Mouse (Mus musculus) right cerebral cortex, adult 2 months (tissue): Measurements from ENCODE around the gene Serinc4.

Source experiments
- DNase-seq, 2 experiments: peaks; one replicate each; pipeline ENCODE4 v3.0.0; 2021 to 2022; ENCODE audit warnings: low spot score in 2 of 2

Gene Serinc4

DNA sequence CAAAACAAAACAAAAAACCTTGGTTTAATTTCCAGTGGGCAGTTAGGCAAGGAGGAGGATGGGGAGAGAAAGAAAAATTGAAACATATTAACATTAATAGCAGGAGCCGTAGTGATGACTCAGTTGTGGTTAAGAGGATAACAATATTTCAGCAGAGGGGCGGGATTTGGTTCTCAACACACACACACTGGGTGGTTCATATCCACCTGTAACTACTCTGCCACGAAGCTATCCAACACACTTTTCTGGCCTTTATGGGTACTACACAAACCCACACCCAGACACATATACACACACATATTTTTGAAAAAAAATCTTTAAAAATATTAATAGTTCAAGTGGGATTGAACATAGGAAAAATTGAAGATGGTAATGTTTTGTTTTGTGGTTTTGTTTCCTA lies 9.6 kb downstream of the Serinc4 start:
- no peak for DNase-seq

DNA sequence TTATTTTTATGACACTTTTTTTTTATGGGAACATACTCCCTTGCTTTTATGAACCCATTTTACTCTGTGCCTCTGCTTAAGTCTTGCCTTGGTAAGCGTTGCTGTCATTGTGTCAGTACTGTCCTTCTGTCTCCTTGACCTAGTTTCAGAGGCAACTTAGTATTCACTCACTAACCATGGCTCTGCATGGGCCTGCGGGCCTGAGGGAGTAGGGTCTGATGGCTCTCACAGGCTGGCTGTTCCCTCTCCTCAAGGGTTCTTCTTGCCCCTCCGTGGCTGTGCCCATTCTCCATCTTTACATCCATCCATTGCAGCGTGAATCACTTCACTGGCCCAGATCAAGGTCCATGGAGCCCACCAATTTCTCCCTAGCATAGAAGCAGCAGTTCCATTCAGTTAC lies 10.1 kb downstream of the Serinc4 start:
- no peak for DNase-seq

DNA sequence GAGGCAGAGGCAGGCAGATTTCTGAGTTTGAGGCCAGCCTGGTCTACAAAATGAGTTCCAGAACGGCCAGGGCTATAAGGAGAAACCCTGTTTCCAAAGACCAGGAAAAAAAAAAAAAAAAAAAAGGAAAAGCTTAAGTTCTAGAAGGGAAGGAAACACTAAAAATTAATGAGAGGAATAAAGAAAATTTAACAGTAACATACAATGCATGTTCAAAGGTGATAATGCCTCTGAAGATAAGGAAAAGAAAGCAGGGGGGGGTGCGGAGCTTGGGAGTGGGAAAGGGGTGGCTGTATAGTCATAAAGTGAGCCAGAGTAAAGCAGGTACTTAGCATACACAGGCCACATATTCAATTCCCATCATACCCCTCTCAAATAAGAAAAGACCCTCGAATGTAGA lies 11.5 kb downstream of the Serinc4 start:
- DNase-seq: no peak

DNA sequence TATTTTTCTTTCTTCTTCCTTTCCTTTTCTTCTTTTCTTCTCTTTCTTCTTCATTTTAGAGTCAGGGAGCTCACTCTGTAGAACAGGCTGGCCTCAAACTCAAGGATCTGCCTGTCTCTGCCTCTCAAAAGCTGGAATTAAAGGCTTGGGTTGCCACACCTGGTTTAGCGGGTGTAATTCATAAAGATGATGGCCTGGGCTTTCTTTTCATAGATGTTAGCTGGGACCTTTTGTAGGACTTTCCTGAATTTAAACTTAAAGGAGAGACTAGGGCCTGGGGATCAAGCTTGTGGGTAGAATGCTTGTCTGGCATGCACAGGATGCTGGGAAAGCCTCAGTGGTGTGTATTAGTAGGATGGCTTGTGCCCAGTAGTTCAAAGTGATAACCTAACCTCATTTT lies 12.4 kb downstream of the Serinc4 start, which contains the start of gene Ell3:
Gene Ell3 (minus strand): TSS at position 101 of the 400 bp plus-strand sequence.
- DNase-seq: no peak

DNA sequence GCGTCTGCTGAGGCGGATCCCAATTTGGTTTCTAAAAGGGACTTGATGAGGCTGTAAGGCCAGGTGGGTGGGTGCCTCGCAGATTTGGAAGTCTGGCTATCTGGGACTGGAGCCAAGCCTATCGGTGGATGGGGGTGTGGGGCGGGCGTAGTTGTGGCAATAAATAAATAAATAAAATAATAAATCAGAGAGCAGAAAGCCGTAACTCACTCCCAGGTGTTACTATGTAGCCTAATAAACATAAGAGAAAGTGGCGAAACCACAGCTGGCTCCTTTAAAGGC lies 13.6 kb downstream of the Serinc4 start:
- DNase-seq: no peak

DNA sequence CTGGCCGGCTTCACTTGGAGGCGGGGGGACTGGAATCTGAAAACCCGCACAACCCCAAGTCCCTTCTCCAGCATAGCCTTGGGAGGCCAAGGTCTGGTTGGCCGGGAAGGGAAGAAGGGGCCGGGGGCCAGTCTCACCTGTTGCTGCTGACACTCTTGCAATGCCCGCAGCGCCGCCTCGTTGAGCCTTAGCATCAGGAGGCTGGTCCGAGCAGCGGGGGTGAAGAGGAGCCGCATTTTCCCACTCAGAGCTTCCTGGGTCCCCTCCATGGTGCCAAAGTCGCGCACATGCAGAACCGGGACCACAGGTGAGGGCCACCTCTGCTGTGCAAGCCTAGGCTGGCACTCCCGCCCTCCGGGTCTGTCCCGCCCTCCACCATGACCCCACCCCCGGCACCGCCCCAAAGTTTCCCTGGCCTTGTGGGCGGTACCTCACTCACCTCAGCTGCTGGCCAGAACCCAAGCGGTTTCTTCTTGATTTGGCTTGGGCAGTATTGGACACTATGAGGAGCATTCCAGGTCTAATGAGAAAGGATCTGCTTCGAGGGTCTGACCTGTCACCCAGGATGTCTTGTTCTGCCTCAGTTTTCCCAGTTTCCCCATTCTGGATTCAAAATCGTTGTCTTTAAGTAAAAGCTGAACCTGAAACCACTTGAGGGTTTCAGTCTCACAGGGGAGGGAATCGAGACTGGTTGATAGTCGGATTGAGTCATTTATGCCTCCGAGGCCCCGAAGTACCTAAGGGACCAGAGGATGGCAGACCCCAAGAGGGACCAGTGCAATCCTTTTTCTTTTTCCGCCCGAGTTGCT lies 14.1 kb downstream of the Serinc4 start:
- no peak for DNase-seq

DNA sequence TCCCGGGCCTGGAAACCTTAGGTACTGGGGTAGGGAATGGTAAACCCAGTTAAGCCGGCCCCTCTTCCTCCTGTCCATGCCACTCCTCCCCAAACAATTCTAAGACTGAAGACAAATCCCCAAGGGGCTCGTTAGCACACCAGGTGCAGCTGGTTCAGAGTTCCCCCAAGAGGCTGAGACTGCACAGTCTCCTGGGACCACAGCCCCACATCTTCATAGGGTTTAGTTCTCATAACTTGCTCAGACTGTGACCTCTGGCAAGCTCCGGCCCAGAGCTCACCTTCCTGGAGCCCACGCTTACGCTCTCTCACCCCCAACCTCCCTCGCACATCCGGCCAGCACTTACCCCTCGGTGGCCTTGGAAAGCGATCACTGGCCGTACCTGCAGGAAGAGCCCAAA lies 14.8 kb downstream of the Serinc4 start:
- DNase-seq: no peak

DNA sequence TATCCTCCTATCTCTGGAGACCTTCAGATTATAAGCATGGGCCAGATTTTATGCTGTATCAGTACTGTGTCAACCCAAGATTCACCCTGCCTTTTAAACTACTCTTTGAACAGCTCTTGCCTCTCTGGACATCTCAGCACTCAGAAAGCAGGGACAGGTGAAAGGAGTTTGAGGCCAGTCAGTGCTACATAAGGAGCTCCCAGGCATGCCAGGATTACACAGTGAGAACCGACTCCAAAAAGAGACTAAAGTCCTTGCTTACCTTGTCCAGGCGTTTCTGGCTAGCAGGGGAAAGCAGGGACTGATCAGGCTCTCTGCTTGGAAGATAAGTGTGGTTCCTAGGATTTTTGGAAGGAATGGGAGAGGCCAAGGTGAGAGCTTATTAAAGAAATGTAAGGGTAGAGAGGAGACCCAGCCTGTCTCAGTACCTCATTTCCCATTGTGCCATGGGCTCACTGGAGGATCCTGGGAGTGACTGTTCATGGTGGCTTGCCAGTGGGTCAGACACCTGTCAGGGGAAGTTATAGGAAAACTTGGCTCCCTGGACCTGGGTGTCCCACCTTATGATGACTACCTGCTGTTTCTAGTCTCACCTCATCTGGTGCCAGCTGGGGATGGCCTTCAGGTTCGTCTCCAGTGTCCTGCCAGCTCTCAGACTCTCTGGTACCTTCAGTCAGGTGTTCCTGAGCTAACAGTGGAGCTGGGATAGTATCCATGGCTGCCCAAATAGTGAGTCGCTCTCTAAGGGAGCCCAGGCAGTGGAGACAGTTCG lies 15.6 kb downstream of the Serinc4 start:
- no peak for DNase-seq

DNA sequence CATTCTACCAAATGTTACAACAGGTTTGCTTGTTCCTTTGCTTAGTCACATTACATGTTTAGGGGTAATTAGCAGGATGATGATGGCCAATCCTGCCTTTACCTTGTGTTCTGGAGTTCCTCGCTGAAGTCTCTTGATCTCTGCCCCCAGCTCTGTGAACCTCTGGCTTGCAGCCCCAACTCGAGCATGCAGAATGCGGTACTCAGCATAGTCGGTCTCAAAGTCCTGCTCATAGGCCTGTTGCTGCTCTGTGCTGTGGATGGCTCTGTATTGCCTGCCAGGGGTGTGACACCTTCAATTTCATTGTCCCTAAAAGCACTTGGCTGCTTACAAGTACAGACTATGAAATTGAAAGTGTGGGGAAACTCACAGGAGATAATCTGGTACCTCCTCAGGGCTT lies 16.8 kb downstream of the Serinc4 start:
- DNase-seq: no peak

DNA sequence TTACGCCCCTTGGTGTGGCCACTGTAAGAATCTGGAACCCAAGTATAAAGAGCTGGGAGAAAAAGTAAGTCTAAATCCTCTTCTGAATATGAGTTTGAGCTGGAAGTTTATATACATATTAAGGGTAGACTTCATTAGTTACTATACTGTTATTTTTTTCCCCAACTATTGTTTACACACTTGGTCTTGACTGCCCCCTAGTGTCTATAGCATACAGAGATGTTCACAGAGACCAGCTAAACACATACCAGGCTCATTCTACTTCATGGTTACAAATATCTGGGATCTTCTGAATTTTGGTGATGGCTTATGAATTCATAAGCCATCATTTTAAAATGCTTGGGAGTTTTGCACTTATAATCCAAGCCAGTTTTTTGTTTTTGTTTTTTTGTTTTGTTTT lies 21.7 kb downstream of the Serinc4 start:
- DNase-seq: no peak

DNA sequence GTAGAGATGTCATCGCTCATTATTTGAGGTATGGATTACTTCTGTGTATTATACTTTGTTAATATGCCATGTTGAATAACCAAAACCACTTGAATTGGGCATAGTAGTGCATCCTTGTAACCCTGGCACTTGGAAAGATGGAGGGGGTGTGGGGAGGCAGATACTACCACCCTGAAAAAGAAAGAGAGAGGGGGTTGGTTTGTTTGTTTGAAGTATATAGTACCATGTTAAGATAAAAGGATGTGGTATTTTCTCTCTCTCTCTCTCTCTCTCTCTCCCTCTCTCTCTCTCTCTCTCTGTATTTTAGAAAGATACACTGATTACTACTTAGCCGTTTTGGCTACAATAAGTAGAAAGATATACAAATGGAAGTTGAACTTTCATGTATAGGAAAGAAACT lies 30.7 kb downstream of the Serinc4 start:
- no peak for DNase-seq

DNA sequence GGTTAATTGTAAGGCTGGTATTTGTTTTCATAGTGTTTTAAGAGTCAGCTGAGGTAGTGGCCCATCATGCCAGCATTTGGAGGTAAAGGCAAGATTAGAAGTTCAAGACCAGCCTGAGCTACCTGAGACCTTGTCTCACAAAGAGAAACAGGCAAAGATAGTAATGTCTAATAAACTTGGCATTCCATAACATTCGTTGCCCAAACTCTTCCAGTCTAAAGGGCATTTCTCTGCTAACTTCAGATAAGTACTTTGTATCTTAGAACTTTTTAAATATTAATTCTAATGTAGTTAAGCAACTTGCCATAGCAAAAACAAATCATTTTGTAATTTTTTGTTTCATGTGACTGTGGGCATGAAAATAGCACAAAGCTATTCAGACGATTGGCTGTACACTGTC lies 33.4 kb downstream of the Serinc4 start:
- no peak for DNase-seq

DNA sequence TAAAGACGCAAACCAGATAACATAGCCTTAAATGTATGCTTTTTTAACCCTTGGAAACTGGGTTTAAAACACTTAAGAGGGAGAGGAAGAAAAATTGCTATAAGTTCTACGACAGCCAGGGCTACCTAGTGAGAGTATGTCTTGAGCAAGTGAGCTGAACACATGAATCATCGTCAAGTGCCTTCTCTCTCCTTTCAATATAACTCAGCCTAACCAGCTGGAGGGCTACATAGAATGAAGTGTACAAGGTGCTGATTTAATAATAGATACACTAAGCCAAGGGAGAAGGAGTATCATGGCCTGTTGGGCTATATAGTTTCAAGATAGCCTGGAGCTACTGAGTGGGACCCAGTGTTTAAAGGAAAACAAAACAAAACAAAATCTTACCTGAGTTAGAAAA lies 38.1 kb downstream of the Serinc4 start:
- no peak for DNase-seq

DNA sequence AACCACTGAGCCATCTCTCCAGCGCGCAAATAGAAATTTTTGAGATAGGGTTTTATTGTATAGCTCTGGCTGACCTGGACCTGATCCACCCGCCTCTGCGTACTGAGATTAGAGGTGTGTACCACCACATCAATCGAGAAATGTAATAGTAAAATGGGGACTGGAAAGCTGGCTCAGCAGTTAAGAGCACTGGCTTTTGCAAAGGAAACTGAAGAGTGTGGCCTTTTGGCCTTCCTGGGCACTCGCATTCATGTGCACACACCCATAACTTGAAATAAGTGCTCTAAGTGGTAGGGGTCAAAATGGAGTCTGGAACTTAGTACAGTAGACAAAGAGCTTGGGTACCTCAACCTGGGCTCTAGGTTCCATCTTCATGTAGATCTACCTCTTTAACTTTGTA lies 40.2 kb downstream of the Serinc4 start:
- no peak for DNase-seq

DNA sequence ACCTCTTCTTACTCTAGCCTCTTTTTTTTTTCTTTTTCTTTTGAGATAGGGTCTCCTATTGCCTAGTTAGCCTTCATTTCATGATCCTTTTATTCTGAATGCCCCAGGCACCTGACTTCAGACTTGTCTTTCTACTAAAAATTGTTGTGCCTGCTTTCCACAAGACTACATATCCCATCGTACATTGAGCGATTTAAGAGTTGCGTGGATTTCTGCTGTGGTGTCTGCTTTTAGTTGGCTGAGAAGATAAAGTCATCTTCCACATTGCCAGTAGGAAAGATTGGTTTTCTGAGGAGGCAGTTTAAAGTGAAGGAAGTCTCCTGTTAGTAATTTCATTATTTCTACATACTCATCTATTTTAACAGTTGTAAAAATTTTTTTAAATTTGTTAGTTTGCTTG lies 41.0 kb downstream of the Serinc4 start:
- DNase-seq: no peak

DNA sequence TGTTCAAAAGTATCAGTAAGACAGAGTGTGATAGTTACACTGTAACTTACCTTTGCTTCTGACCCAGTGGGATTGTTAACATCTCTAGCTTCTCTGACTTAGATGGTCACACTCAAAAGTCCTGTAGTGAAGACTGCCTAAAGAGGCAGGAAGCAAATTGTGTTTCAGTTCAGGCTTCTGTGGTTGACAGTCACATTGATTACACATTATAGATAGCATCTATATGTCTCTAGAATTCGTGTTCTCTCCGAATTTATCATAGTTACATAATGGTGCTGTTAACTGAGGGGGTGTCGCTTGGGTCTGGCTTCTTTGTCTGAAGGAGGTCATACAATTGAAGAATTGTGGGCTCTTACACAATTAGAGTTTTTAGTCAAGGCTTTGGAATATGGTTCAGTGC lies 41.5 kb downstream of the Serinc4 start:
- DNase-seq: no peak

DNA sequence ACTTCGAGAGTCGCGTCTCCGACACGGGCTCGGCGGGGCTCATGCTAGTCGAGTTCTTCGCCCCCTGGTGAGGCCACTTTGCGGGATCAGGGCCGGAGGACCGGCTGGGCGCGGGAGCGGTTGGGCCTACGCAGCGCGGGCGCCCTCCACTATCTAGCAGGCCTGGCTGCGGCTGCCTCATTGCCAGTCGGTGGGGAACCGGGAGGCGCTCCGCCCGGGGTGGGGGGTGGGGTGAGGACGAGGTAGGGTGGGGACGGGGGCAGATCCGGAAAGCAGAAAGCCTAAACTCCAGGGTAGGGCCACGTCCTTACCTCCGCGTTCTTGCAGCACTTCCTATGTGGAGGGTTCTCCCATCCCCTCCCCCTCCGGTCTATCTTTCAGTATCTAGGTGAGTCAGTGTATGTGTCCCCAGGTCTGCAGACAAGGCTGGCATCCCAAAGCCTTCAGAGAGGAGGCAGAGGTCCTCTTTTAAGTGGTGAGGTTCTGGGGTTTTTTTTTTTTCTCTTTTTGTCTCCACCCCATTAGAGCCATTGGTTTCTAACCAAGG lies 42.4 kb downstream of the Serinc4 start:
- DNase-seq: peak; percentile 26 to 54

DNA sequence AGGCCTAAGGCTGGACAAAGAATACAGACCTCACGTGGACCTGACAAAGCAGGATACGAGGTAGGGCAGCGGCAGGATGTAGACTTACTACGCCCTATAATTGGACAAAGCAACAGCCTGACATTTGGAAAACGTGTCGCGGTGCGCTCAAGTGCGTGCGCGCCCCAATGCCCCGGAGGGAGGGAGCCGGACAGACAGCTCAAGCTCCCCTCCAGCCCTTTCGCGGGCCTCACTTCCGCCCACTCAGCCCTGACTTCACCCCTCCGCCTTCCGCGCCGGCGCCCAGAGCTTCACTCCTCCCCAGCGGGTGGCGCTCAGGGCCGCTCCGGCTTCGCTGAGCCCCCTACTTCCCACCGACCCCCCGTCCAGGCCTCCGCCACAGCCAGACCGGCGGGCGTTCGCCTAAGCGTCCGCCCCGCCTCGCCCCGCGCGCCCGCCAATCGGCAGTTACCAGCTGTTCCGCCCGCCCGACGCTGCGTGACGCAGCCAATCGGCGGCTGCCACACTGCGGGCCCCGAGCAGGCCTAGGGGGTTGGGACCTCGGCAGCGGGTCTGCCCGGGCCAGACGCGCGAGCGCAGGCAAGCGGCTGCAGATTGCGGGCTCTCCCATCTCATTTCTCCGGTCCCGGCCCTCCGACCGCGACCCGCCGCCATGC lies 43.1 kb downstream of the Serinc4 start, which contains the start of the genes Pdia3 and Catsper2:
Gene Pdia3 (plus strand): TSS at position 389 of the 656 bp plus-strand sequence.
Gene Catsper2 (minus strand): TSS at position 406 of the 656 bp plus-strand sequence.
- peak; percentile 92 to 94 for DNase-seq

DNA sequence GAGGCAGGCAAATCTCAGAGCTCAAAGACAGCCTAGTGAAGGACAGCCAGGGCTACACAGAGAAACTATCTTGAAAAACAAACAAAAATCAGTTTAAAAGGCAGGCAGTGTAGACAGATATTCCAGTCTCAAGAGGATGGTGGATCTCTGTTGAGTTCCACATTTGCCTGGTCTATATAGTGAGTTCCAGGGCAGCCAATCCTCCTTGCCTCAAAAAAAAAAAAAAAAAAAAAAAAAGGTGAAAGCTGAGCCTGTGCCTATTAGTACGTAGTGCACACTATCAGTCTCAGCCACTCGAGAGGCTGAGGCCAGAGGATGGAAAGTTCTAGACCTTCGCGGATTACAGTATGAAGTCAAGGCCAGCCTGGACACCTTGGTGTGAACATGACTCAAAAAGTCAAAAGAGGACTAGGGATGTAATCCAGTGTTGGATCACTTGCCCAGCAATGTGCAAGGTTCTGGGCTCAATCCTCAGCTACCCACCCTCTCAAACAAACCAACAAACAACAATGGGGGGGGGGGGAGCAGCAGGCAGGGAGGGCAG lies 43.7 kb downstream of the Serinc4 start:
- no peak for DNase-seq

DNA sequence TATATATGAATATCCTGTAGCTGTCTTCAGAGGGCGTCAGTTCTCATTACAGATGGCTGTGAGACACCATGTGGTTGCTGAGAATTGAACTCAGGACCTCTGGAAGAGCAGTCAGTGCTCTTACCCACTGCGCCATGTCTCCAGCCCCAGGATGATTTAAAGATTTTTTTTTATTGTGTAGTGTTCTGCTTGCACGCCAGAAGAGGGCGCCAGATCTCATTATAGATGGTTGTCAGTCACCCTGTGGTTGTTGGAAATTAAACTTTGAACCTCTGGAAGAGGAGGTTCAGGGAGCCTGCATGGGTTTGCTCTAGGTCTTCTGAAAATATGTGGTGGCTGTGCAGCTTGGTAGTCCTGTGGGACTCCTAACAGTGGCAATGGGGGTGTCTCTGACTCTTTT lies 48.4 kb downstream of the Serinc4 start:
- peak in 1 of 2 experiments; percentile 20 for DNase-seq

DNA sequence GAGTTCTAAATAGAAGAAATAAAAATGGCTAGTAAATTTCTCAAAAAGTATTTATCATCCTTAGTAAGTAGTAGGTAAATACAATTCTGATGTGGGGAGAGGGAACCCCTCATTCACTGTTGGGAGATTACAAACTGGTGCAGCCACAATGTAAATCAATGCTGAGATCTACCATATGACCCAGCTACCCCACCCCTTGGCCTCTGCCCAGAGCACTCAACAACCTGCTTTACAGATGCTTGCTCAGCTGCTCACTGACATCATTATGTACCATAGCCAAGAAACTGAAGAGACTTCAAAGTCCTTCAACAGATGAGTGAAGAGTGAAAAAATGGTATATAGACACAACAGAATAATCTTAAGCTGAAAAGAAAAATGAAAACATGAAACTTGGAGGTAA lies 53.3 kb downstream of the Serinc4 start:
- no peak for DNase-seq

DNA sequence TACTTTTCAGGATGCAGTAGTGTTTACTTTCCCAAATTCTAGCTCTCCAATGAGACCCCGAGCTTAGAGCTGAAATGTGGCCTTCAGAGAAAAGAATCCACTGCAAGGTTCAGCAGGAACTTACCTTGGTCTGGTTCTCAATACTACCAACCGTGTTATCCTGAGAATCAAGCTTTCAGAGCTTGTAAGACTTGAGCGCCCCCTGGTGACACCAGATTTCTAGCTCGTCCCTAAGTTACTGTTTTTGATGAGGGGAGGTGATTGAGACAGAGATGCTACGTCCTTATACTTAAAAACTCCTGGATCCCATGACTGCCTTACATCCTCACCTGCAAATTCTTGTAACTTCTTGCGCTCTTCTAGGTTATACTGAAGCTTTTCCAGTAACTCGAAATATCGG lies 60.0 kb downstream of the Serinc4 start:
- peak; percentile 93 for DNase-seq
